Mouse (Mus musculus): ENCODE measurements around the gene Pnp2.
A peak's percentile ranks its signal among the peaks of the same experiment; 100 is the strongest.
"Not testable (repeated sequence)": the region's sequence is repeated elsewhere in the genome, so short reads cannot be mapped to it uniquely, and the experiment has no call there.

Pnp2 gene

DNA sequence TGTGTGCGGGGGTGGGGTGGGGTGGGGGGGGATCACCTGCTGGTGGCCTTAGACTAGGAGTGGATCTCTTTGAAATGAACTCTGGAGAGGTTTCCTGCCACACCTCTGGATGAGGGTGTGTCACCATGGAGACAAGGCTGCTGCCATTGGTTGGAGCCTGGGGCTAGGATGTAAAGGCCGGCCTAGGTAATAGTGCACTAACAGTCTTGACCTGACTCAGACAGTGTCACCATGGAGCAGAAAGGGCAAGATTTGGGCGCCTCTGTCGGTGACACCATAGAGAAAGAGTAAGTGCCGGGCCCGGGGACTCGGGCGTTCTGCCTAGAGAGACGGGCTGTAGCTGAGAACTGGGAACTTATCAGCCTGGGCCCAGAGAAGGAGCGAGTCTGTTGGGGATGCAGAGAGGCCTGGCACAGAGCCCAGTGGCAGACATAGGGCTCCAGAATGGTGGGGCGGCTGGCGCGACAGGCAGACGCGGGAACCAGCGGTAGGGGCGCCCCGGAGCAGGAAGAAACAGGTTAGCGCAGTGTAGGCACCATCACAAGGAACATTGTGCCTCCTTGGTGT, at the start of gene Pnp2:
Pnp2 (plus strand) TSS at position 51 of the 567 bp plus-strand sequence.
- DNase-seq (ENCODE audit: low spot score) = not testable (repeated sequence)

DNA sequence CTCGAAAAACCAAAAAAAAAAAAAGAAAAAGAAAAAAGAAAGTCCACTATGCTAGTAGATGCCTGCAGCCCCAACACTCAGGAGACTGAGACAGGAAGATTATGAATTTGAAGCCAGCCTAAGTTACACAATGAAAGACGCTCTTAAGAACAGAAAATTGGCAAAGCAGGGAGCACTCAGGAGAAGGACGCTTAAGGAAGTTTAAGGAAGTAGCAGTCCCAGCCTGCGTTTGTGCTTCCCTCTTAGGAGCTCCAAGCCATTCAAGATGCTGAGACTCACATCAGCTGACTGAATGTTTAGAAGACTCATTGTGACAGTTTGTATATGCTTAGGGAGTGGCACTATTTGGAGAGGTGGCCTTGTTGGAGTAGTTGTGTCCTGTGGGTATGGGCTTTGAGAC, 47.7 kb upstream of the Pnp2 start:
- no peak for DNase-seq (ENCODE audit: low spot score)

GRCm38 (mm10) chr14:50911356-50911755, 44.4 kb upstream of the Pnp2 start:
- no peak for DNase-seq (ENCODE audit: low spot score)

DNA sequence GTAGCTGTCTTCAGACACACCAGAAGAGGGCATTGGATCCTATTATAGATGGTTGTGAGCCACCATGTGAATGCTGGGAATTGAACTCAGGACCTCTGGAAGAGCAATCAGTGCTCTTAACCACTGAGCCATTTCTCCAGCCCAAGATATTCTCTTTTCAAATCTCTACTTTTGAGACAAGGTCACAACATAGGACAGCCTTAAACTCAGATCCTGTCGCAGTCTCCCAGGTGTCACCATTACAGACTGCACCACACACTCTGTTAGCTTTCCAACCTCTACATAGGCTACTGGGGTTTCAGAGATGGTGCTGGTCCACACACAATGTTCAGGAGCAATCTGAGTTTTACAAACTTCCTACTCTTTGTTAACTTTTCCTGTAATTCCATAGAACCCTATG, 32.4 kb upstream of the Pnp2 start:
- DNase-seq (ENCODE audit: low spot score) = not testable (repeated sequence)

DNA sequence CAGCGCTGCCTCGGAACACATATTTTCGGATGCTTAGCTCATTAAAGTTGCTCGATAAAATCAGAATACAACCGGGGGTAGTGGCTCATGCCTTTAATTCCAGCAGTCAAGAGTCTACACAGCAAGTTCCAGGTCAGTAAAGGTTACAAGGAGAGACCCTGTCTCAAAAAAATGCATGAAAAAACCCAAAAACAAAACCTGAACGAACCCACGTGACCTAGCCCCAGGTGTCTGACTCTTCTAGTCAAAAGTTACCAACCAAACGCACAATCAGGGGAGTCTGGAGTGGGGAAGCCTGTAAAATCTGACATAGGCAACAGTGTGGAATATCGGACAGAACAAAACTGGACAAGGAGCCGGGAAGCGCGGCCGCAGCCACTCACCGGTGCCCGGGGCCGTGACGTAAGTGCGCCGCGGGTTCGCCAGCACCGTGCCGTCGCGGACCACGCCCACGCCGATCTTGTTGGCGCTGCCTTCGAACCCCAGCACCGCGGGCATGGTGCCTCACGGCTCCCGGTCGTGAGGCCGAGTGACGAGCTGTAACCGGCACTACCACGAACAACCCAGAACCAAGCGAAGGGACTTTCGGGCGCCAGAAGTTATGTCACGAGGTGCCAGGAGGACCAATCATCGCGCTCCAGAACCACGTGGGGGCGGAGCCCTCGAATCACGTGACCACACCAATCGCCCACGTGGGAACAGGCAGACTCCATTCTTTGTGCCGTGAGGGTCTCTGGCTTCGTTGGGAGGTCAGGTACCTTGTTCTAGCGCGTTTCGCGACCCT, 31.3 kb upstream of the Pnp2 start, which contains the start of the genes Osgep and Apex1:
Osgep (minus strand) TSS at position 613 of the 784 bp plus-strand sequence.
Apex1 (plus strand) TSS at position 688 of the 784 bp plus-strand sequence.
- DNase-seq (ENCODE audit: low spot score) = peak; percentile 96

- DNase-seq (ENCODE audit: low spot score) = no peak
Measured at GRCm38 (mm10) chr14:50925111-50925920, 30.5 kb upstream of the Pnp2 start.

- DNase-seq (ENCODE audit: low spot score) = no peak
Measured at GRCm38 (mm10) chr14:50927366-50927765, 28.4 kb upstream of the Pnp2 start.

DNA sequence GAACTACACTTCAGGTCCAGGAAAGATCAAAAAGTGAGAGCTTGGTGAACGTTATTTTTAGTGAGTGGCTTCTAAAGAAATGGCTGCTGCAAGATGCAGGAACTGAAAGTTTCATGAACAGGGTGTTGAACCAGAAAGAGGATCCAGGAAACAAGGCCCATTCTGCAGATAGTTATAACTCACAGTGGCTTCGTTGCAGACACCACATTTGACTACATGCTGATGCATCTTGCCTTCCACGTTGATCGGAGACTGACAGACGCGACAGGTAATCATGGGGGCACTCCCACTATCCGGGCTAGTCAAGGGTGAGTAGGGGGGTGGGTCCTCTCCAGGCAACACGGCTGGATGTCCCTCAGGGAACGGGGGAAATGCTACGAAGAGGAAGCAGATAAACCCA, 25.8 kb upstream of the Pnp2 start:
- no peak for DNase-seq (ENCODE audit: low spot score)

- DNase-seq (ENCODE audit: low spot score) = no peak
Measured at GRCm38 (mm10) chr14:50930377-50930753, 25.4 kb upstream of the Pnp2 start.

GRCm38 (mm10) chr14:50930754-50931492, 24.9 kb upstream of the Pnp2 start, which contains the start of the genes Pip4p1 and Pnp:
Gene Pip4p1, minus strand, starts transcription at chr14:50930856.
Gene Pnp, plus strand, starts transcription at chr14:50931082.
- peak; percentile 99 for DNase-seq (ENCODE audit: low spot score)

DNA sequence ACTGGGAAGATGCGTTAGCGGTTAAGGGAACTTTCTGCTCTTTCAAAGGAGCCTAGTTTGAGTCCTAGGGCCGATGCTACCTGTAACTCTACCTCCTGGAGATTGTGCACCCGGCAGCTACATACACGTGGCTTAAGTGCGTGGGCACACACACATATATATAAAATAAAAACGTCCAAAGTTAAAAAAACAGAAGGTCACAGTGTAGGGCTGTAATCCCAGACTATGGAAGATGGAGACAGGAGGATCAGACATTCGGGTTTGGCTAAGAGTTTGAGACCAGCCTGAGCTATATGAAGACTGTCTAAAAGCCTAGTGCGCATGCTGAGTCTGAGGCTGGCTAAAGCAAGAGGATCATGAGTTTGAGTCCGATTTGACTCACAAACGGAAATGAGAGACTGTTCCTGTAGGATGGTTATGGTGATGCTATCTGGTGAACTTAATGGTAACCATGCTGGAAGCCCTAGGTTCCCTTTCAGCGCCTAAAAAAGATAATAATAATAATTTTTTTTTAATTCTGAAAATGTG, 24.2 kb upstream of the Pnp2 start:
- no peak for DNase-seq (ENCODE audit: low spot score)

- DNase-seq (ENCODE audit: low spot score) = no peak
Measured at GRCm38 (mm10) chr14:50936649-50937048, 19.1 kb upstream of the Pnp2 start.

DNA sequence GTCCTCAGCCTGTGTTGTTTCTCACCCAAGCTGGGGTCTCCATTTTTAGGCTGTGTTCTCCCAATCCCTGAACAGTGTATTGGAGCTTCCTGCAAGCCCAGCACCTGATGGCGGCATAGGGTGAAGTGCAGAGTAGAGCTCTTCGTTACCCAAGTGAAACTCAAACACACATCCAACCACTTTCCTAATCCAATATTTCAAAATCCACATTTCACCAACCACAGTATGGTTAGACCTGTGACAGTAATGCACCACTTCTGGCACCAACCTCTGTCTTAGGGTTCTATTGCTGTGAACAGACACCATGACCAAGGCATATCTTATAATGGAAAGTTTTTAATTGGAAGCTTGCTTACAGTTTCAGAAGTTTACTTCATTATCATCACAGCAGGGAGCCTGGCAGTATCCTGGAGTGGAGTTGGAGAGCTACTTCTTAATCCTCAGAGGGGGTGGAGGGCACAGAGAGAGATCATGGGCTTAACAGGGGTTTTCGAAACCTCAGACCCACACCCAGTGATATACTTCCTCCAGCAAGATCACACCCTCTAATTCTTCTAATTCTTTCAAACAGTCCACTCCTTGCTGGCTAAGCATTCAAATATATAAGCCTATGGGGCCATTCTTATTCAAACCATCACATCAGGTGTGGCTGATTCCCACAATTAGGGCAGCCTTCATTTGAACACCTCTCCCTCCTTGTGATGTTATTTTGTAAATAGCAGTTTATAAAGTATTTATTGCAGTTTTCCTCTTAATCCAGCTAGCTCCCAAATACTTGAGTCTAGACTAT, 17.5 kb upstream of the Pnp2 start:
- no peak for DNase-seq (ENCODE audit: low spot score)

DNA sequence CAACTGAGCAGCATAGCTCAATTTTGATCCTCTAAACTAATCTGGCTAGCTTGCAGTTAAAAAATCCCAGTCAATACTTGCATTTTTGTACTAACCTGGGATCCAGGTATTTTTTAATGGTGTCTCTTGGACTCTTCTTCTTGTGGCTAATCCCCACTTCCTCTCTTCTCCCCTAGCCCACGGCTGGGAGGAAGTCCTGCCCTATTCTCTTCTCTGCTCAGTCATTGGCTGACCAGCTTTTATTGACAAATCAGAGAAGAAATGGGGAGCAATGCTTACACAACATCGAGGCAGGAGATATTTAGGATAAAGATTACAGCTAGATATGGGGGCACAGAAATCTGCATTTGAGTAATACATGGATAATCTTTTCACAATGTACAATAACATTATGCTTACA, 16.9 kb upstream of the Pnp2 start:
- DNase-seq (ENCODE audit: low spot score) = no peak

DNA sequence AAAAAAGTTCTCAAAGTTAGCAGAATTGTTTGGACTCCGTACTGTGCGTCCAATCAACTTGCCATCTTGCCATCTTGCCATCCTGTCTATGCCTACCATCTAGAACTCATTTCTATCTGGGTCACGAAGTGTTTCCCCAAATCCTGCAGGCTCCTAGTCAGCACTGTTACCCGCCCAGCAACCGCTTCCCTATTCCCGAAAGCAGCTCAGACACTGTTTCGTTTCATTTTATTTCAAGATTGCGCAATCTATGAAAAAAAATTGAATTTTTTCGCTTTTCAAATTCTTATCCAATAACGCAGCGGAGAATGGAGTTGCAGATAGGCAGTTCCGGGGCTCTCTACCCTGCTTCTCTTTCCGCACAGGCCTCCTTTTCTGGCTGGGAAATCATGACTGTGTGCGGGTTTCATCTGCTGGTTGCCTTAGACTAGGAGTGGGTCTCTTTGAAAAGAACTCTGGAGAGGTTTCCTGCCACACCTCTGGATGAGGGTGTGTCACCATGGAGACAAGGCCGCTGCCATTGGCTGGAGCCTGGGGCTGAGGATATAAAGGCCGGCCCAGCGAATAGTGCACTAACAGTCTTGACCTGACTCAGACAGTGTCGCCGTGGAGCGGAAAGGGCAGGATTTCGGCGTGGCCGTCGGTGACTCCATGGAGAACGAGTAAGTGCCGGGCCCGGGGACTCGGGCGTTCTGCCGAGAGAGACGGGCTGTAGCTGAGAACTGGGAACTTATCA, 11.7 kb upstream of the Pnp2 start, which contains the start of gene Gm49342:
Gm49342 (plus strand) TSS at position 586 of the 736 bp plus-strand sequence.
- DNase-seq (ENCODE audit: low spot score) = peak; percentile 91

GRCm38 (mm10) chr14:50944668-50945033, 11.1 kb upstream of the Pnp2 start:
- DNase-seq (ENCODE audit: low spot score) = not testable (repeated sequence)

- DNase-seq (ENCODE audit: low spot score) = not testable (repeated sequence)
Measured at GRCm38 (mm10) chr14:50945081-50945480, 10.7 kb upstream of the Pnp2 start.

- not testable (repeated sequence) for DNase-seq (ENCODE audit: low spot score)
Measured at GRCm38 (mm10) chr14:50945526-50945925, 10.3 kb upstream of the Pnp2 start.

GRCm38 (mm10) chr14:50955487-50955886, 305 bp upstream of the Pnp2 start:
- no peak for DNase-seq (ENCODE audit: low spot score)

GRCm38 (mm10) chr14:50956724-50957123, 932 bp downstream of the Pnp2 start:
- not testable (repeated sequence) for DNase-seq (ENCODE audit: low spot score)

All from spleen, adult 12 weeks (tissue).